Mouse (Mus musculus) C2C12 (cell line): ENCODE measurements at regions not wholly inside any gene's neighbourhood (a gene's known extent, or its start where the extent isn't known, plus 50 kb on each side); places are given as distances from the start of the nearest gene placed in this dataset.

ENCODE experiments used
- CEBPB ChIP-seq: IDR thresholded peaks from one replicate; pipeline ENCODE4 v1.6.1; 2011; ENCODE audit warnings: low read depth, mild to moderate bottlenecking, control low read depth, moderate library complexity
- CTCF ChIP-seq: IDR thresholded peaks from one replicate; pipeline ENCODE4 v1.5.1; 2011; ENCODE audit not compliant: control insufficient read depth, insufficient read depth, insufficient read length
- FOSL1 ChIP-seq: IDR thresholded peaks from one replicate; pipeline ENCODE4 v1.8.0; 2011; ENCODE audit warnings: mild to moderate bottlenecking, low read length; ENCODE audit not compliant: poor library complexity, insufficient read depth, severe bottlenecking
- MAX ChIP-seq: IDR thresholded peaks from one replicate; pipeline ENCODE4 v1.6.1; 2011; ENCODE audit warnings: mild to moderate bottlenecking, control low read depth
- MYOG ChIP-seq: IDR thresholded peaks from one replicate; pipeline ENCODE4 v1.6.1; 2011; ENCODE audit not compliant: control insufficient read depth, insufficient read length; ENCODE audit errors: extremely low read depth

- TF ChIP-seq CTCF = no peak
- TF ChIP-seq MYOG = no peak
- no peak for TF ChIP-seq MAX
- no peak for TF ChIP-seq CEBPB
- TF ChIP-seq FOSL1 = no peak
Measured at GRCm38 (mm10) chr15:52599957-52600356, 1284.7 kb upstream of the Gm7489 start.
